Mouse (Mus musculus) granulocyte monocyte progenitor cell, adult 5-6 weeks (primary cell): ENCODE results near the gene D17Wsu92e. TPM values are rescaled to one million over a fixed set of nuclear protein-coding genes. Genes with fewer than 3 reads are reported as not detected.

Experiments used
- ATAC-seq: replicated peaks from 2 replicates; pipeline ENCODE4 v1.8.0; 2016; ENCODE audit warnings: mild to moderate bottlenecking, moderate TSS enrichment, inconsistent platforms; ENCODE audit not compliant: poor library complexity, severe bottlenecking
- total RNA-seq, 2 experiments: library from RNA; stranded (forward) in 1 of 2; stranded (reverse) in 1 of 2; fragments of 200-712, 200-1000 nt in 1 of 2; fragments of >200 nt in 1 of 2; fragmentation: Nextera tagmentation in 1 of 2; gene quantifications; 2 replicates each; pipeline ENCODE4 v1.2.3; 2014 to 2017

D17Wsu92e gene
- total RNA-seq, 2 experiments from 2014 or later = 50.6 to 51.2 TPM

DNA sequence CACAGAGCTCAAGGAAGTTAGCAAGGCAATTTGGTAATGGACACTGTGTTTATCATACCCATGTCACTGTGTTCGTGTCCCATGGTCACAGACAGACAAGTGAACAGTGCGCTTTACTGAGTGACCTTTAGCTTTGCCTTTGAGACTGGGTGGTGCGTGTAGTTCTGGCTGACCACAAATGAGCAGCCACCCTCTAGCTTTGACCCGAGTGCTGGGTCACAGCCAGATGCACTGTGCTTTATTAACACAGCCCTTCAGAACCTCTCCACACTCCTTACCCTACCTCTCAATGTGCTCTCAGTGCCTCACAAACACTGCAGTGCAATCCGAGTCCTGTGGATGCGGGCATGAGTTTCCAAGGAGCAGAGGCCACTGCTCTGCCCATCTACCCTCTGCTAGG, 27.3 kb downstream of the D17Wsu92e start:
- no peak for ATAC-seq

DNA sequence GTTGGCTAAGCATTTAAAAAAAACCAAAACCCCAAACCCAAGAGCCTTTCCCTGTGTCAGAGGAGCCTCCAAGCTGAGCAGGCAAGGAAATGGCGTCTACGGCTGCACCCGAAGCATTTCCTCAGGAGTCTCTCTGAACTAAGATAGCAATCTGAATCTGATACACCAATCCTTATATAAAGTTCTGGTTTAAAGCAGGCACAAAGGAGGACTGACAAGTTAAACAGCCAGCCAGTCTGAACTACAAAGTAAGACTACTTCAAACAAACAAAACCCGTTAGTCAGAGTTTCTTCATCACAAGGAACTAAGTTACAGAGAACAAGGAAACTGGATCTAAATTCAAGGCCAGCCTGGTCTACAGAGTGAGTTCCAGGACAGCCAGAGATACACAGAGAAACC, 27.9 kb downstream of the D17Wsu92e start:
- ATAC-seq = no peak

DNA sequence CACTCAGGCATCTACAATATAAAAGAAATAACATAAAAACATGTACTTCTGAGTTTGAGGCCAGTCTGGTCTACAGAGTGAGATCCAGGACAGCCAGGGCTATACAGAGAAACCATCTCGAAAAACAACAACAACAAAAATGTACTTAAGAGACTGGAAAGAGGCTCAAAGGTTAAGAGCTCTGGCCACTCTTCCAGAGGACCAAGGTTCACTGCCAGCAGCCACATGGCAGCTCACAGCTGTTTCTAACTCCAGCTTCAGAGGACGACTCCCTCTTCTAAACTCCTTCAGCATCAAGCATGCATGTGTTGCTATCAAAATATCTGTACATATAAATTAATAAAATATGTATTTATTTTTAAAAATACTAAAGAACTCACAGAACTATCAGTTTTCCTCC, 28.9 kb downstream of the D17Wsu92e start:
- ATAC-seq = no peak

DNA sequence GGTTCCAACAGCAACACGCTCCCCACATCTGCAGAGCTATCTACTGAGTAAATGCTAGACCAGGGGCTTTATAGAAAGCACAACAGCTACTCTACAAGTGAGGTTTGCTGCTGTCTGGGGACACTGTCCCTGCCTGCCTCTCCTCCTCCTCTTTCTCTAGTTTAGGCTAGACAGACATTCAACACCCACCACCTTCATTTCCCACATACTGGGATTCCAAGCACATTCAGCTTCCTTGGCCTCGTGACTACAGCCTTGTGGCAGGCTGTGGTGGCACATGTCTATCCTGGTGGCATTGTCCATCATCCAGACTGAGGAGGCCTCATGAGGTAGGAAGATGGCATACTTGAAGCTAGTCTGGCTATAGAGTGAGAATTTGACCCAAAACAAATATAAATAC, 29.5 kb downstream of the D17Wsu92e start:
- ATAC-seq = no peak

DNA sequence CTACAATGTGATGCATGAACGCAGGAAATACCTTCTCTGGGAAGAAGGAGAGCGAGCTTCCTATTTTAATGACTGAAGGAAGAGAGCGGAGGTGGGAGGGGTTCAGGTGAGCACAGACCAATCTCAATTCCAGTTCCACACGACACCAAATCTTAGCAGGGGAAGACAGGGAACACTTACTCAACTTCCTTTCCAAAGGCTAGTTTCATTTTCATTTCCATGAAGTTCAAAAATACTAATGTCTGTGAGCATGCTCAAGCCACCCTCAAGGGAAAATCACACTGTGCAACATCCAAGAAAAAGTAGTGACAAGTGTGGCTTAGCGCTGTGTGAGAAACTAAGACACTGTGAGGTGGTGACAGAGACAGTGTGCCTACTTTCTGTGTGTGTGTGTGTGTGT, 30.4 kb downstream of the D17Wsu92e start:
- ATAC-seq = peak; percentile 71

DNA sequence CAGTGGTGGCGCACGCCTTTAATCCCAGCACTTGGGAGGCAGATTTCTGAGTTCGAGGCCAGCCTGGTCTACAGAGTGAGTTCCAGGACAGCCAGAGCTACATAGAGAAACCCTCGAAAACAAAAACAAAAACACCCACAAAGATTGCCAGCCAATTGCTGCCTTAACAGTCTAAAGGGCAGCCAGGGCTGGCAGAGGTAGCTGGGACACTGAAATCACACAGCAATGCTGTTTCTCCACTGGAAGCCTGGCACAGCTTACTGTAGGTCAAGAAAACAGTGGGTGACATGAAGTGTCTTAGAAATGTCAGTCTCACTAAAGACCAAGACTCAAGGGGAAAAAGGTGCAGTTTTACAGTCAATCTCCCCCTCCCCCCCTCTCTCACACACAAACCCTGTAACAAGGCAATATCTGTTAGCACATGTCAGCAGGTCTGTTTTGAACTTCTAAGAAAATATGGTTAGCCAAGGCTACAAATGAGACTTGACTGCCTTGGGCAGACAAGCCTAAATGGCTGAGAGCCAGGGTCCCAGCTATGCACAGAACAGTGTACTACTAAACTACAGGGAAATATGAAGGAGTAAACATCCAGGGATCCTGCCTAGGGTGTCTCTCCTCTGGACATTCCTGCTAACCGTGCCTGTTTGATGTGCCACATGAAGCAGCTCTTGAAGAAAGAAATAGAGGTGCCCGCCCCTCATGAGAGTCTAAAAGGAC, 31.8 kb downstream of the D17Wsu92e start:
- no peak for ATAC-seq

DNA sequence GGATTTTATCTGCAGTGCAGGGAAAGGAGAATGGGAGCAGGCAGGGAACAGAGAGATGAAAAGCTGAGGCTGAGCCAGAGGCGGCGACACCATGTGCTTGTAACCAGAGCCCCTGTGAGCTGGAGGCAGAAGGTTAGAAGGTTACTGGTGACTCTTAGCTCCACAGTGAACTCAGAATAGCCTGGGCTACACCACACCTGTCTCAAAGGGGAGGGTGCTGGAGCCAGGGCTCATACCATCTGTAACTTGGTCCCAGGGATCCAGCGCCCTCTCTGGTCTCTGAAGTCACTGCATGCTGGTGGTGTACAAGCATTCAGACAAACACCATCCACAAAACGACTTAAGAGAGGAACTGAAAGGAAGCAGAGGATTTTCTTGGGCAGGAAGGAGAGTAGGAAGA, 36.9 kb downstream of the D17Wsu92e start:
- ATAC-seq = peak; percentile 27

DNA sequence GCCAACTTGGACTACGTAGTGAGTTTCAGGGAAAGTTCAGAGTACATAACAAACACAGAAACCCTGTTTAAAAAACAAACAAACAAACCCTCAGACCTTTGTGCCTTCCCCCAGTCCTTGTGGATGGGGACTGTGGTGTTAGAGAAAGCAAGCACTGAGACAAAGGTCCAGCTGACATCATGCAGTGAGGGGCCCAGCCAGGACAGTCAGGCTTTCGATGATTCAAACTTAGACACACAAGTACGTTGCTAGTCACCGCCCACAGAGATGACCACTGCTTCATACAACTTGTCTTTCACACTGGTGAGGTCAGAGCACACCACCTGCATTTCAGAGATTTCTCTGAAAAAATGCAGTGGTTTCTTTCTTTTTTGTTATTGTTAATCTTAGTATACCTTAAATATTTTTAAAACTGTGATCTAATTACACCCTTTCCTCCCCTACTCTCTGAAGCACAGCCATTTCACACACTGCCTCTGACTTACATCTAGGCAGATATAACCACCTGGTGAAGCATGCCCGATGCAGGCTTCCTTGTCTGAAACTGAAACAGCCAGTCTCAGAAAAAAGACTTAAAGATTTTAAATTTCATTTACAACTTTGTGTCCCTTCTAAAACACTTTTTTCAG, 39.3 kb downstream of the D17Wsu92e start:
- no peak for ATAC-seq

DNA sequence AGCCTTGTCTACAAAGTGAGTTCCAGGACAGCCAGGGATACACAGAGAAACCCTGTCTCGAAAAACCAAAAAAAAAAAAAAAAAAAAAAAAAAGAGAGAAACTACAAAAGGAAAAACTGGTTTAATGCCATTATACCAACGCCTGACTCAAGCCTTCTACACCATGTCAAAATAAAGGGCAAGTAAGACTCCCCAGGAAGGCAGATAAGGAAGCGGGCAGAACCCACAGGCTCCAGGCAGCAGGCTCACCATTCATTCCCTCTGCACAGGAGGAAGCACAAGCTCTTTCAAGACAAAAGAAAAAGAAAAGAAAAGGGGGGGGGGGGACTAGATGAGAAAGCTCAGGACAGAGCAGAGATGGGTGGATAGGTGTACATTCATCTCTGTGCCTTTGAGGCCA, 40.7 kb downstream of the D17Wsu92e start:
- ATAC-seq = peak; percentile 72

DNA sequence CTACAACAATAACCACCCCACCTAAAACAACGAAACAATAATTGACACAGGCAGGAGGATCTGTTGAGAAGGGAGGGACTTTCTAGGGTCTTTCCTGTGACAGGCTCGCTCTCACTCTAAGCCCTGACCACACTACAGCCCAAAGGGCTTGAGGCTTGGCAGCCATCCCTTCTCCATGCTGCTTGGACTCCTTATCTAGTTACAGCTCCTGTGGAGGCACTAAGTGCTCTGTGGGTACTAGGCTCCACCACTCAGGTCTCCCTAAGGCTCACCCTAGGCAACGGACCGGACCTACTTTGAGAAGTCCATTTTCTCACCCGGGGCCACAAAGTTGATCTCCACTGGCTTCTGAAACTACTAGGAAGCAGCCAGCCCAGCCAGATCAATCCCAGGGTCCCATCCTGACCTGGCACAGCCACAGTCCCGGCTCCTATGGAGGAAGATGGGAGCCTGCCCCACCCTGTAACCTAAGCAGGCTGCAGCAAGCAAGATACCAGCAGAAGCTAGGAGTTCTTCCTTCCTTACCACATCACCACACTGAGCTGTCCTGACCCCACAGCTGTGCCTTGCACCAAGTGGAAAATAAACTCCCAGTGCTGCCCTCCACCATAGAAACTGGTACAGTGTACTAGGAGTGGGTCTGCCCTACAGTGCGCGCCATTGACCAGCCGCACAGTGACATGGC, 41.6 kb downstream of the D17Wsu92e start:
- 0 out of 2 replicates have a peak, but pooled peaks have one; percentile 29 for ATAC-seq

DNA sequence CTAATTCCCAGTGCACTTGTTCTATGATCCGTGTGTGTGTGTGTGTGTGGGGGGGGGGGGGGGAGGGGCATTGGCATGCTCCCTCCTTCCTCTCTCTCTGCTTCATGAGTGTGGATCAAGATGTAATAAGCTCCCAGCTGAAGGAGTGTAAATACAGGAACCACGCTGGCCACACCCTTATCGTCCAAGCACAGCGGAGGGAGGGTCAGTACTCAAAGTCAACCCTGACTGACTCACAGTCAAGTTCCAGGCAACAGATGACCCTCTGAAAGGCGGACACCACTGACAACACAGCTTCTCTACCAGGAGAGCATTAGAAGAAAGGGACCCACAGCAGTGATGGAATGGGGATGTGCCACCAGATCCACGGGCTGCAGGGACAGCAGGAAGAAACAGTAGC, 42.6 kb downstream of the D17Wsu92e start:
- peak; percentile 50 for ATAC-seq

DNA sequence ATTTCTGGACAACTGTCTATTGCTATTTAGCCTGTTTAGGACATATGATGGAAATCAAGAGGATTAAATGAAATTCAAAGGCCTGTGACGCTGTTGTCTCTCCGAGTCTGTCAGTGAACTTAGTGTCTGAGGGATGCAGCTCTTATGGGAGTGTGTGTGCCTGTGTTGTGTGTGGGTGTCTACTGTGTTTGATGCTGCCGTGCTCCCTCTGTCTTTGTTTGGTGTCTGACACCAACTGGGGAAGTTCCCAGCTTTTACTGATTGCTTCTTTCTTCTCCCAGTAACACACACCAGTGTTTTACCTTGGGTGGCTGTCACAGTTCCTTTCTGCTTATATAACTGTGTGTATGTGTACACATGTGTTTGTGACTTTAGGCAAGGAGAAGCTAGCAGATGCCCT, 46.2 kb downstream of the D17Wsu92e start:
- ATAC-seq = no peak

DNA sequence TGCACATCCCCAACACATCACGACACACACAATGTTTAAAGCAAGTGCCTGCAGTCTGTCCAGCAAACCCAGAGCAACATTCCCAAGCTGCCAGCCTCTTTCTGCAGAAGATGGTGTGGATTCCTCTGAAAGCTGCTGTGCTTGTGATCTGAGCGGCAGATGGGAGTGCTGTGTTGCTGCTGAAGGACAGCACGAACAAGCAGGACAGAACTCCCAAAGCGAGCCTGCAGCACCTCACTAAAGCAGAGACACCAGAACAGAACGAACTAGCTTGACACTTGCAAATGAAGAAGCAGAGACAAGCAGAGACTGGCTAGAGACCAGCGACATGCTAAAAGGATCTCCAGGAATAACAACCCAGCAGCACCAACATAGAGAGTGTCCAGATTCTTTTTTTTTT, 48.8 kb downstream of the D17Wsu92e start:
- no peak for ATAC-seq

DNA sequence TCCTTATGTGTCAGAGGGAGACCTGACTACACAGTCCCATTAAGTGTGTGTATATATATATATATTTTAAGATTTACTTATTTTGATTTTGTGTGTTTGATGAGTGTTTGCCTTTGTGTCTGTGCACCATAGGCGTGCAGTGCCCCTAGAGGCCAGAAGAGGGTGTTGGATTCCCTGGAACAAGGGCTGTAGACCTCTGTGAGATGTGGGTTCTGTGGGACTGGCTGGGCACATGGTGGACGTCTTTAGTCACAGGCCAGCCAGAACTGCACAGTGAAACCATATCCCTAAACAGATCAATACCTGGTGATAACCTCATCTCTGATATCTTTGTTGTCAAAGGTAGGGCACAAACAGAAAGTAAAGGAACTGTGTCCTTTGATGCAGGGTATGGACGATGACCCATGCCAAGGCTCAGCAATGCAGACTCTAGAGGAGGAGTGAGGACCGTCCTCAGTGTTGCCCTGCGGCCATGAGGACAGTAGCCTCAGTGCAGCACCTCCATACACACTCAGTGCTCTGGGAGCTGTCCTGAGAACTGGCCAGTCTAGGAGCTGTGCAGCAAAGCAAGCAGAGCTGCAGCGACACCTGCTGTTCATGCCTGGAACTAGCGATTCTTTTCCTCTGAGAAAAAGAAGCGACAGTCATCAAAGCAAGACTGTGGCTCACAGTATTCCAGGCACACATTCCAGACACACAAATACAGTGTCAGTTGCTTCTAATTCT, 51.5 kb downstream of the D17Wsu92e start:
- ATAC-seq = peak; percentile 45

DNA sequence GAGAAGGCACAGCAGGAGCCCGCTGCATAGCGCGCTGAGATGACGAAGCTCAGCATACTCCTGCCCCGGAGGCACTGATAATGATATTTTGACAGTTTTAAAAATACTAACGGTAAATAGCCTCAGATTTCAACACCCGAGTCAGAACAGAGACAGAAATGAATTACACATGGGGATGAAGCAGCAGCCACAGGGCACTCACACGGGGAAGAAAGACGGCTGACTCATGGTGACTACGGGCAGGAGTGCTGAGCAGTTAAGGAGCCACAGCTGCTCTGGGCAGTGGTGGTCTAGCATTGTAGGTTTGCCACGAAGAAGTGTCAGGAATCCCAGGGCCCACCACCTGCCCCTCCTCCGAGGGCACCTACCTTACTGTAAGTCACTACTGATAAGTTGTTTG, 52.9 kb downstream of the D17Wsu92e start:
- ATAC-seq = peak; percentile 68

DNA sequence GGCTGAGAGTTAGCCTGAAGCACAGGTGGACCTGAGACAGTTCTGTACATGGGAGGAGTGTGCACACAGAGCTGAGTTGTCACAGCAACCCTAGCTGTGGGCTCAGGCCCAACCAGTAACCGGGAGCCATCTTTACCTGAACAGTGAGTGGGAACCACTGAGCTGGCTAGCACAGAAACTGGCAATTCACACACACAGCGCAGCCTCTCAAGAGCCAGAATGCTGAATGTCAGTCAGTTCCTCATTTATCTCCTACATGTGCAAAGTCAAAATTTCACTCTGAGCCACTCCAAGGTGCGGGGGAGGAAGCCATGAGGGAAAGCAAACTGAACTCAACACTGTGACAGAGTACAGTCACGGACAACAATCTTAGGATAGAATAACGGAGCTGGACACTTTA, 53.3 kb downstream of the D17Wsu92e start:
- peak; percentile 53 for ATAC-seq

DNA sequence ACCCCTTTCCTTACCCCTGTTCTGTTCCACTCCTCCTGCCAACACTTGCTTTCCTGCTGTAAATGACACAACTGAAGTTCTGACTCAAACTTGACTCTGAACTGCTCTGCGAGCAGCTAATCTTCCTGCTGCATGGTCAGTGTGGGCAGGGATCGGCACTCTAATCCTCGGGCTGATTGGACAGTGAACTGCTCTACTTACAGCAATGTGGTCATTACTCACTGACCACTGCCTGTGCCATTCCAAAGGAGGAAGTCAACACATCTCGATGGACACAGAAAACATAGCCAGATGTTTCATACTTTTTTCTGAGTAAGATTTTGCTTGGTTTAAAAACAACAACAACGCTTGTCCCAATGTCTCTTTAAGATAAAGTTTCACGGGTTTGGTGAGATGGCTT, 55.4 kb downstream of the D17Wsu92e start:
- ATAC-seq = no peak

DNA sequence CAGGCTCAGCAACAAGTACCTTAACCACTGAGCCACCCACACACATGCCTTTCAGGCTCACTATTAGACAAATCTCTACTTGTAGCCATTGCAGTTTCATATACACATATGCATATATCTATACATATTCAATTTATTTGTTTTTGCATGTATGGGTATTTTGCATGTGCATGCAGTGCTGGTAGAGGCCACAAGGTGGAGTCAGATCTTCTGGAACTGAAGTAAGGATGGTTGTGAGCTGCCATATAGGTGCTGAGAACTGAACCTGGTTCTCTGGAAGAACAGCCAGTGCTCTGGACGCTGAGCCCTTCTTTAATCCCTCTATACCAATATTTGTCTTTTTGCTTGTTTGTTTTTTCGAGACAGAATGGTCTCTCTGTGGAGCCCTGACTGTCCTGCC, 56.0 kb downstream of the D17Wsu92e start:
- no peak for ATAC-seq

DNA sequence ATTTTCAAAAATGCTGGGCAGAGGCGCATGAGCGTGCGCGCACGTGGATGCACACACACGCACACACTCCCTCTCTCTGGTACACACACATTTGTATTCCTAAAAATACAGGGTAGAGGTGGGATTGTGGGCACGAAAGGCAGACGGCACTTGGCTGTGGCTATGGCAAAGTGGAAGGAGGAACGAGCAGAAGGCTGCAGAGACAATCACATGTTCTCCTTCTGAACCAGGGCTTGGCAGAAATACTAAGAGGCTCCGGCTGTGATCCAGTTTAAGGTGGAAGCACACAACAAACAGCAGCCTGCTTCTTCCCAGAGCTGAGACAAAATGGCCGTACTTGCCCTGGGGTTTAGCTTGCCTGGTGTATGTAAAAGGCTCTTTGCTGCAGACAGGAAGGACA, 57.6 kb downstream of the D17Wsu92e start:
- ATAC-seq = no peak

DNA sequence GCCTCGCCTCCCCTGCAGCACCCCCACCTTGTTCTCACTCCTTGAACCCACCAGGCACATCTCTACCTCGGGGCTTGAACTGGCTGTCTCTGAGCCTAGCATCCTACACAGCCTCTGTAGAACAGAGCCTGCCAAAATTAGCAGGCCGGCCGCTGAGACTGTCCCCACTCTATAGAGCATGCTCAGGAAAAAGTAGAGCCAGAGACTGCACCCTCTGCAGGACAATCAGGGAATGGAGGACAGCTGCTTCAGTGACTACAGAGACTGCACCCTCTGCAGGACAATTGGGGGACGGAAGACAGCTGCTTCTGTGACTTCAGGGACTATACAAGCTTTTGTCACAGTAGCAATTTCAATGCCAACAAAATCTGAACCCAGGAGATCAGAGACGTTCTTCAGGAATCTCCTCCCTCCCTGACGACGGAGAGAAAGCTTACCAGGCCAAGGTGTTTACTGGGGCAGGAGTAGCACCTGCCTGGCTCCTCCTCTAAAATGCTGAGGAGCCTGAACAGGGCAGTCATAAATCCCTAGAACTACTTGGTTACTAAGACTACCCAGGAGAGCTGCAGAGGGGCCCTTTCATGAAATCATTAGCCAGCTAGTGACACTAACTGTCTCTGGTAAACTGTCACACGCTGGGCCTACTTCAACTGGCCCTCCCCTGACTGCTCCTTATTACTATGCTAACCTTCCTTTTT, 58.7 kb downstream of the D17Wsu92e start:
- peak; percentile 85 for ATAC-seq
